Mouse (Mus musculus) gastrocnemius, postnatal 25 days (tissue): ENCODE measurements at regions not wholly inside any gene's neighbourhood (a gene's known extent, or its start where the extent isn't known, plus 50 kb on each side); places are given as distances from the start of the nearest gene placed in this dataset.

ENCODE experiments used
- DNase-seq: peaks from one replicate; pipeline ENCODE4 v3.0.0; 2022

GRCm38 (mm10) chr4:106048053-106048452, 258.4 kb downstream of the Gm12728 start:
- no peak for DNase-seq

- no peak for DNase-seq
These were observed 259.1 kb downstream of the Gm12728 start for GRCm38 (mm10) chr4:106048797-106049196.

GRCm38 (mm10) chr4:106049880-106050279, 260.2 kb downstream of the Gm12728 start:
- DNase-seq, result no peak

- no peak for DNase-seq
These were observed 260.6 kb downstream of the Gm12728 start for GRCm38 (mm10) chr4:106050297-106050696.

GRCm38 (mm10) chr4:106053496-106053895, 262.5 kb upstream of the Usp24 start:
- no peak for DNase-seq

- no peak for DNase-seq
These were observed 261.7 kb upstream of the Usp24 start for GRCm38 (mm10) chr4:106054324-106054723.

GRCm38 (mm10) chr4:106062651-106063050, 253.4 kb upstream of the Usp24 start:
- DNase-seq, result no peak

GRCm38 (mm10) chr4:106063851-106064382, 252.1 kb upstream of the Usp24 start:
- DNase-seq, result no peak

- no peak for DNase-seq
These were observed 249.0 kb upstream of the Usp24 start for GRCm38 (mm10) chr4:106067023-106067422.

GRCm38 (mm10) chr4:106083546-106083945, 232.5 kb upstream of the Usp24 start:
- DNase-seq, result no peak

GRCm38 (mm10) chr4:106091927-106092675, 223.9 kb upstream of the Usp24 start:
- no peak for DNase-seq

GRCm38 (mm10) chr4:106092676-106093070, 223.3 kb upstream of the Usp24 start:
- no peak for DNase-seq

GRCm38 (mm10) chr4:106093252-106093651, 222.8 kb upstream of the Usp24 start:
- no peak for DNase-seq

GRCm38 (mm10) chr4:106094882-106095556, 221.0 kb upstream of the Usp24 start:
- DNase-seq, result no peak

GRCm38 (mm10) chr4:106096130-106096529, 219.9 kb upstream of the Usp24 start:
- no peak for DNase-seq

GRCm38 (mm10) chr4:106097846-106098245, 218.2 kb upstream of the Usp24 start:
- DNase-seq, result no peak

- no peak for DNase-seq
These were observed 215.6 kb upstream of the Usp24 start for GRCm38 (mm10) chr4:106100211-106101025.

GRCm38 (mm10) chr4:106101904-106102303, 214.1 kb upstream of the Usp24 start:
- DNase-seq, result no peak

GRCm38 (mm10) chr4:106102451-106102977, 213.5 kb upstream of the Usp24 start:
- no peak for DNase-seq

GRCm38 (mm10) chr4:106103750-106104635, 212.0 kb upstream of the Usp24 start:
- DNase-seq, result no peak

GRCm38 (mm10) chr4:106112981-106113380, 203.0 kb upstream of the Usp24 start:
- no peak for DNase-seq
